Mouse (Mus musculus): ENCODE measurements around the gene Ndufs8.

The Ndufs8 gene

GRCm38 (mm10) chr19:3903648-3904362 lies 8.8 kb downstream of the Ndufs8 start:
- no peak for DNase-seq

GRCm38 (mm10) chr19:3902966-3903365 lies 9.6 kb downstream of the Ndufs8 start:
- no peak for DNase-seq

DNA sequence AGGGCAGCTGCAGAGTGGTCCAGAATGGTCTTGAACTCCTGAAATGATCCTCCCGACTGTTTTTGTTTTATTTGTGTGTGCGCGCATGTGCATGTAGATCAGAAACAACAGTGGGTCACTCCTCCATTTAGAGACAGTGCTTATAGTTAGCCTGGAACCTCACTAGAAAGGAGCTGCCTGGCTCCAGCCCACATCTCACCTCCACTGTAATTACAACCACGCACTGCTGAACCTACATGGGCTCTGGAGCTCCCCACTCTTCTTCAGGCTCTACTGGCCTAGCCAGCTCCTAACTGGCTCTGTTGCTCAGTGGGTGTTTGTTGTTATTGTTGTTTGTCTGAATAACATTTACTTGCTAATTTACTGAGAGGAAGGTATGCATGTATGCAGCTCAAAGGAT lies 13.0 kb downstream of the Ndufs8 start:
- DNase-seq, result no peak

GRCm38 (mm10) chr19:3898952-3899351 lies 13.6 kb downstream of the Ndufs8 start:
- no peak for DNase-seq

GRCm38 (mm10) chr19:3897557-3897956 lies 15.0 kb downstream of the Ndufs8 start:
- no peak for DNase-seq

GRCm38 (mm10) chr19:3896208-3896607 lies 16.4 kb downstream of the Ndufs8 start:
- no peak for DNase-seq

DNA sequence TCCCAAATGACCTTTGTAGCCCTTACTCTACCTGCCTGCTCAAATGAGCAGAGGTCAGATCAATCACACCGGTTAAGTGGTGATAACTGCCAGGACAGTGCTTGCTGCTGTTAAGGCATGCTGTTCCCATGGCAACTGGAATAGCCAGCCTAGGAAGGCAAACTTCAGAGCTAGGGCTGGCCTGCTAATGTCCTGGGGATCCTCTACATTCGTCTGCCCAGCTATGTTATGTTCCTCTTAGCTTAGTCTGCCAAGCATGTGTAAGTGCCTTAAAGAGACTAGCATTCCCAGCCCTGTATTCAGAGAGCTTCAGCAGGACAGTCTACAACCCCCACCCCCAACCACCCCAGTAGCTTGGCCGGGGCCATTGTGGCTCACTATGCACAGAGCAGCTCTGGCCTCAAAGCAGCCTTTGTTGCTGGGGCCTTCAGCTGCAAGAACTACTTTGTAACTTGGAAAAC lies 17.4 kb downstream of the Ndufs8 start:
- no peak for DNase-seq

DNA sequence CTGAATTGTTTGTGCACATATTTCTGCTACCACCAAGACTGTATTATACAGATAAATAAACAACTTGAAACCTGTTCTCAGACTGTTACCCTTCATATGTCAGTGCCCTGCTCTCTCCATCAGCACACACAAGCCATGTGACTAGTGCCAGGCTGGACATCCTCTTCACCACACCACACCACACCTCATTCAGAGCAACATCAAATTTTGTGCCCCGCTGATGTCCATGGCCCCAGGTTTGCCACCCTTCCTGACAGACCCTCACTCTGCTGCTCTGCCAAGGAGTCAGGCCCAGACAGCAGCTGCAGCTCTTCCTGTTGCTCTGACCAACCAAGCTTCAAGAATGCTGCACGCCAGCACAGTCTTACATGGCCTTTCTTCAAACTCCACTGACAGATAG lies 18.3 kb downstream of the Ndufs8 start:
- DNase-seq, result no peak

DNA sequence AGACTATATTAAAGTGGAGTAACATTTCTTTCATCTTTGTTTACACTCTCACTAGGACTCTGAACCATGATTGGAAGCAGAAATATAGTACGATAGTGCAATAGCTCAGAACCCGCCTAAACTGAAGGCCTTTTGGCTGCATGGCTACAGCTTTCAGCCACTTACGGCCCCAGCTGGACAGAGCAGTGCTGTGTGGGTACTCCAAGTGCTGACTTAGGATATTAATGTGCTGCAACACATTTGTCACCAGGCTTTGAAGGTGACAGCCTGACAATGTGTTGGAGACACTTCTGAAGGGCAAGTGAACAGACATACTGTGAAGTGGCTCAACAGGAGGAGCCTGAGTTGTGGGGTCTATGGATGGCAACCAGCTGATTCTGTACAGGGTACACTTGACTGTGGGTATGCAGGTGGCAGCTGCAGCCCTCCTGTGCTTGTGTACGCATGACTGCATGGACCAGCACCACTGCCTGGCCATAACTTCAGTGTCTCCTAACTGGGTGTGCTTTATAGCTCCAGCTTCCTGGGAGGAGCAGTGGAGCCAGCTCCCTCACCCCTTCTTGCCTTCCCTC lies 18.9 kb downstream of the Ndufs8 start:
- DNase-seq, result no peak

DNA sequence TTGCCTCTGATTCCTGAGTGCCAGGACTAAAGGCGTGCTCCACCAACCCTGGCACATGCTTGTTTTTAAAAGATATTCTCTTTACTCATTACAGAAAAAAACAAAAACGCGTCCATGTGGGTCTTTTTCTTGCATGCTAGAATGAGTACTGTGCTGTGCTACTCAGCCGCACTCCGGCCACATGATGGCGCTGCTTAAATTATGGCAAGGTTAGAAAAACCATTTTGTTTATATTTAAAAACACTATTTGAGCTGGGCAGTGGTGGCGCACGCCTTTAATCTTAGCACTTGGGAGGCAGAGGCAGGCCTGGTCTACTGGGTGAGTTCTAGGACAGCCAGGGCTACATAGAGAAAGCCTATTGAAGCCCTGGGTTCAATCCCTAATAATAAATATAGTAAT lies 22.4 kb downstream of the Ndufs8 start:
- DNase-seq, result no peak

GRCm38 (mm10) chr19:3889096-3889495 lies 23.5 kb downstream of the Ndufs8 start:
- DNase-seq, result no peak

DNA sequence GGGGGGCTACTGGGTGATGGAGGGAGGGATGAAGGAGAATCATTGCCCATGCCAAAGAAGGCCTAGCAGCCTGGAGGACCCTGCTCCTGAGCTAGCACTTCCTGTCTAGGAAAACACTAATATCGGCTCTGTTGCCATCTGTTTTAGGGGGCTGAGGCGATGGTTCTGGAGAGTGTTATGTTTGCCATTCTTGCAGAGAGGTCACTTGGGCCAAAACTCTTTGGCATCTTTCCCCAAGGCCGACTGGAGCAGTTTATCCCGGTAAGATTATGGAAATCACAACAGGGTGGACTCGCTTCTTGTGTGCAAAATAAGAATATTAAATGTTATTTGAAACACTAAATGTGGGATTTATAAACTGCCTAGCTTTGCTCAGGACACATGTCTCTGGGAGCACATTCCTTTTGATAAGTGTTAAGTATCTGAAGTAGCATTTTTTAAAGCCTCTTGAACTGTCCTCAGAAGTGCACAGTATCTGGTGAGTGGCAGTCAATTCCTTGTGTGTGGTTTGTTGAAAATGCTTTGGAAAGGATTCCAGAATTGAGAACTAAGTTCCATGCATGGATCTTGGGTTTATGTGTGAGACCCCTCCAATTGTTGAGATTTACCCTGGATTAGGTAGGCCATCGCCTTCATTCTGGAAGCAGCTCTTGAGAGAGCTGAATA lies 28.1 kb downstream of the Ndufs8 start:
- DNase-seq, result no peak

GRCm38 (mm10) chr19:3882214-3882613 lies 30.4 kb downstream of the Ndufs8 start:
- DNase-seq, result no peak

DNA sequence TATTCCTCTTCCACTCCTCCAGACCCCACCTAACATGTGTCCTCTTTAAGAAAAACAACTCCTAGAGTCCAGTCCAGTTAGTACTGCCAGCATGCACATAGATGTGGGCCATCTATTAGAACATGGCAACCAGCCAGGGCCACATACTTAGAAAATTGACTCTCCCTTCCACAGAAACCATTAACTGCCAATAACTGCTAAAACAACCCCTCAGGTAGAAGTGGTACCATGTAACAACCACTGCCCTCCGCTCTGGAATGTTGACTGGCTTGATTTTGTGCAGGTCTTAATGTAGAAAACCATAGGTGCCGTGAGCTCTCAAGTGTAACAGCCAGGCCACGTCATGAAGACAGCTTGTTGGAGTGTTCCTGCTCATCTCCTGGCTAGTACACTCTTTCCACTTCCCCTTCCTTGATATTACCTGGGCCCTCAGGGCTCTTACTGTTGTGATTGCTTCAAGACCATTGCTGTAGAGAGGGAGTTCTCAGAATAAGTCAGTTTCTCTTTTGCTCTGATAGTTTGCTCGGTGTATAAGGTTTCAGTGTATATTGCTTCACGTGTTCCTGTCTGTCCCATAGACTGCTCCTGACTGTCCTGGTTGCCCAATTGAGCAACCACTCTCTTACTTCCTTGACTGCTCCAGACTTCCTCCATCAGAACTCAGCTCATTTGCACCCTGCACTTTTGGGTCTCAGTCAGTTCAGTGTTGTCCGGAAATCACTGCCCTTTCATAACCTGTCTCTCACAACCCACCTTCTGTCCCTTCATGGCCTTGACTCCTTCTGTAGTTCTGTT lies 32.3 kb downstream of the Ndufs8 start:
- DNase-seq, result no peak

GRCm38 (mm10) chr19:3875045-3875444 lies 37.5 kb downstream of the Ndufs8 start:
- no peak for DNase-seq

GRCm38 (mm10) chr19:3872373-3872772 lies 40.2 kb downstream of the Ndufs8 start:
- DNase-seq, result no peak

GRCm38 (mm10) chr19:3871468-3871867 lies 41.1 kb downstream of the Ndufs8 start:
- no peak for DNase-seq

DNA sequence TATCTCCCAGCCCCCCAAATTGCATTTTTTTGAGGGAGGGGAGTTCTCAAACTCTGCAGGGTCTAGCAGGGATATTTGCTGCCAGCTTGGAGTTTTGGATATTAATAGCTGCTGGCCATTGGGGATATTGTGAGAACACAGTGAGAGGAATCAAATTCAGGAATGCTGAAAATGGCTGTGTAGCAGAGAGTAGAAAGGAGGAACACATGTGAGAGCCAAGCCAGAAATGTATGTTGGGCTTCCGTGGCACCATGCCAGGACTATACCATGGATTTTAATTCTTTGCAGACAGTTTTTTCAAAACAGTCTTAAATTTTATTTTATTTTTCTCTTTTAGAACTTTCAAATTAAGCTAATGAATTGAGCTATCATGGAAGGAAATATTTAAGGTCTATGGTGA lies 44.3 kb downstream of the Ndufs8 start:
- DNase-seq, result no peak

DNA sequence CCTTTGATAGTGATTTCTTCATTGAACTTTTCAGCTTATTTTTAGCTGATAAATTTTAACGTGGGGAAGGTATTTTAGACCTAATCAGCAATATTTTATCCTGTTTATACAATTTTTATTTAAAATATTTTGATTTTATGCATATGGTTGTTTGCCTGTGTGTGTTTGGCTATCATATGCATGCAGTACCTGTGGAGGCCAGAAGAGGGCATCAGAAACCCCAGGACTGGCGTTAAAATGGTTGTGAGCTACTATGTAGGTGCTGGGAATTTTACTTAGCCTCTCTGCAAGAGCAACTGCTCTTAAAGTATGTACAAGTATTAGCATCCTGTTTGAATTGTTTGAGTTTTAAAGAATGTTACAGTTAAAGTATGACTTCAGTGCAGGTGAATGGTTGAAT lies 47.6 kb downstream of the Ndufs8 start:
- no peak for DNase-seq

DNA sequence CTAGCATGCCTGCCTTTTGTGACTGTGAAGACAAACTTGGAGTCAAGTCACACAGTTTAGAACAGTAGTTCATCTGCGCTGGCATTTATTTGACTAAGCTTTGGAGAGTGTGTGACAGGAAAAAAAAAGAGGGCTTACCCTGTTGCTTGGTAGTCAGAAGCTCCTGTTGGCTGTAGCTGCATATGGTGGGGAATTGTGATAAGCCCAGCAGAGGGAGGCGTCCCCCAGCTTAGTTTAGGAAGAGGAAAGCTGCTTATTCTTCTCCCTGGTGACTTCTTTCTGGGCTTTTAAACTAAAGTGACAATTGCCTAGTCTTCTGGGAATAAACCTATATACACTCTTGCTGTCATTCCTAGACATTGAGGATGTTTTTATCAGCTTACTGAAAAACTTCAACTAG lies 49.9 kb downstream of the Ndufs8 start:
- DNase-seq, result no peak

Measured in cerebellum, adult 8-10 months (tissue).